In genomic region chr6:147810710-147811109, GRCm38 (mm10) we compare ENCODE assay signal across 9 mouse cellular contexts.
DNase-seq lines count a peak whose midpoint lies in the region; ATAC-seq and TF ChIP-seq lines count a peak whose summit lies in the region.
"Had no signal": no experiment of that assay in that cellular context is flagged by ENCODE, and none has a peak within 500 bp of the region (broad histone marks: within the 10 kb centered on the region; RNA-seq: fewer than 3 reads in every experiment).

No protein-coding gene starts in this region.

- H3K4me1 ChIP-seq in forebrain, postnatal 0 days (ENCODE audit: insufficient read depth): no peaks in the 10 kb centered on the region
- H3K4me1 ChIP-seq in forebrain, embryonic 13.5 days: no peaks in the 10 kb centered on the region
- H3K4me1 ChIP-seq: liver, embryonic 13.5 days had no signal

- peak; percentile 76 for TF ChIP-seq CTCF in forebrain, postnatal 0 days (IDR thresholded peaks at IDR 0.05; ENCODE audit: low read depth)

- H3K4me2 ChIP-seq in forebrain, postnatal 0 days (ENCODE audit: low read depth): no peak overlapping the region
- H3K4me2 ChIP-seq in forebrain, embryonic 13.5 days: no peak overlapping the region
- H3K4me2 ChIP-seq: liver, embryonic 13.5 days had no signal

- WGBS in forebrain, postnatal 0 days: 30% methylated on average over 1 of the region's 1 CpGs
- 24% methylated on average over 1 of the region's 1 CpGs for WGBS in forebrain, embryonic 13.5 days

- H3K9ac ChIP-seq in forebrain, postnatal 0 days: no peak overlapping the region
- no peak overlapping the region for H3K9ac ChIP-seq in forebrain, embryonic 13.5 days
- H3K9ac ChIP-seq: liver, embryonic 13.5 days had no signal

- no peak overlapping the region for H3K4me3 ChIP-seq in forebrain, postnatal 0 days (ENCODE audit: low read depth, low read length)
- no peak overlapping the region for H3K4me3 ChIP-seq in forebrain, embryonic 13.5 days
- H3K4me3 ChIP-seq: liver, embryonic 13.5 days had no signal

- H3K27me3 ChIP-seq in forebrain, postnatal 0 days (ENCODE audit: insufficient read depth, low read length): no peaks in the 10 kb centered on the region
- no peaks in the 10 kb centered on the region for H3K27me3 ChIP-seq in forebrain, embryonic 13.5 days
- H3K27me3 ChIP-seq: liver, embryonic 13.5 days had no signal

- H3K36me3 ChIP-seq in forebrain, postnatal 0 days (ENCODE audit: insufficient read depth): no peaks in the 10 kb centered on the region
- H3K36me3 ChIP-seq in forebrain, embryonic 13.5 days (ENCODE audit: poor library complexity, severe bottlenecking): no peaks in the 10 kb centered on the region
- H3K36me3 ChIP-seq: liver, embryonic 13.5 days had no signal

- peak; percentile 38 for DNase-seq in forebrain, postnatal 0 days
- peak; percentile 88 for DNase-seq in adrenal gland, postnatal 10 days
- DNase-seq in embryo, embryonic 11.5 days (ENCODE audit: low read depth, low spot score): peak; percentile 30
- peak; percentile 23 for DNase-seq in left cerebral cortex, adult 11 months (ENCODE audit: low spot score)
- peak; percentile 5 to 15 for DNase-seq in monocyte, adult 2 months (ENCODE audit: low read depth in 1 of 2, low spot score in 2 of 2)
- peak; percentile 59 for DNase-seq in thymus, postnatal 4 days
- DNase-seq: liver, embryonic 13.5 days had no signal

- ATAC-seq in forebrain, postnatal 0 days: no peak
- ATAC-seq in forebrain, embryonic 13.5 days: no peak
- ATAC-seq in hematopoietic stem cell, adult 5-6 weeks (replicated peaks in 1 of 2; ENCODE audit: insufficient read depth in 1 of 2, low FRiP score in 2 of 2, low TSS enrichment in 1 of 2, low read depth in 1 of 2, poor library complexity in 2 of 2, severe bottlenecking in 2 of 2): peak; percentile 74 to 86

- no peak overlapping the region for H3K27ac ChIP-seq in forebrain, postnatal 0 days (ENCODE audit: low read depth, low read length)
- H3K27ac ChIP-seq in forebrain, embryonic 13.5 days: no peak overlapping the region
- H3K27ac ChIP-seq: liver, embryonic 13.5 days had no signal

- H3K9me3 ChIP-seq in forebrain, postnatal 0 days (ENCODE audit: low read length): no peaks in the 10 kb centered on the region
- no peaks in the 10 kb centered on the region for H3K9me3 ChIP-seq in forebrain, embryonic 13.5 days (replicated peaks)
- H3K9me3 ChIP-seq: liver, embryonic 13.5 days had no signal

Comparison
In these comparisons a context has a peak if more than half of its experiments do, and no peak if none do; other contexts are left out.
1. ATAC-seq: peak in hematopoietic stem cell, adult 5-6 weeks (2 of 2); none in forebrain, postnatal 0 days (single experiment) and forebrain, embryonic 13.5 days (single experiment).
2. DNase-seq: peak in every context shown above with its lines; median percentile 88 in adrenal gland, postnatal 10 days; 59 in thymus, postnatal 4 days; 38 in forebrain, postnatal 0 days; 30 in embryo, embryonic 11.5 days; 23 in left cerebral cortex, adult 11 months; 10 in monocyte, adult 2 months.